Mouse (Mus musculus) urinary bladder, postnatal 0 days (tissue): Measurements from ENCODE around the gene Ankrd17. TPM values are rescaled to one million over a fixed set of nuclear protein-coding genes. Genes with fewer than 3 reads are reported as not detected.

ENCODE experiments used
- polyA plus RNA-seq: library from polyadenylated mRNA; unstranded; fragments of >200 nt; fragmentation: Nextera tagmentation; extraction: Ambion mirVana; gene quantifications from 2 replicates; pipeline ENCODE4 v1.2.1, GENCODE M21; 2015

Ankrd17 gene
- polyA plus RNA-seq, result 11.5 and 13.7 TPM in 2 replicates

DNA sequence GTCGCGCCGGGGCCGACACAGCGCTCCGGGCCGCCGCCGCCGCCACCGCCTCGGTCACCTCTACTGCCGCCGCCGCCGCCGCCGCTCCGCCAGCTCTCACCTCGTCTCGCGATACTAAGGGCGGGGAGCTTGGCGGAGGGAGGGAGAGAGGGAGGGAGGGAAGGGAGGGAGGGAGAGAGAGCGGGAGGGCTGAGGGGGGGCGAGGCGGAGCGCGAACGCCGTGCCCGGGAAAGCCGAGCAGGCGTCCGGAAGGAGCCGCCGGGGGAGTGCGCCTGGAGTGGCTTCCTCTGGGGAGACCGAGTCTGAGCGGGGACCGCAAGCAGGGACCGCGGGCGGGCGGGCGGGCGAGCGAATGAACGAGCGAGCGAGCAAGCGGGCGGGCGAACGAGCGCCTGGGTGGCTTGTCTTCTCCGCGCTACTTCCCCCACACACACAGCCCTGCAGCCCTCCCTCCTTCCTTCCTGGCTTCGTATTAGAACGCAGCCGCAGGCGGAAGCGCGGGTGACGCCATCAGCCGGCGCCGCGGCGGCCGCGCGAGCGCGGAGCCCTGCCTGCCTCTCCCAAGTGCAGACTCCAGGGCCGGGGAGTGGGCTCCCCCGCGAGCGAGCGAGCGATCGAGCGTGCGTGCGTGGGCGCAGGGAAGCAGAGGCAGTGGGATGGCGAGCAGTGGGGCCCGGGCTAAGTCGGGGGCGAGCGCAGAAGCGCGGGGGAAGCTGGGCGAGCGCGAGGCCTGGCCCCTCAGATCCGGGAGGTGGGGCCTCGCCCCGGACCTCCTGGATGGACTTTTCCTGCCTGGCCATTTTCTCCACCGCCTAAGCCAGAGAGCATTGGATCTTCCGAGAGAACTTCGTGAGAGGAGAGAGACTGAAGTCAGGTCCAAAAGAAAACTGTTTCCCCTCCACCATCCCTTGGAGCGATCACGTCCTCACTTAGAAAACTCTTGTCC lies at the start of gene Ankrd17:
TSS of gene Ankrd17 (minus strand) at position 457 of the 946 bp plus-strand sequence.

DNA sequence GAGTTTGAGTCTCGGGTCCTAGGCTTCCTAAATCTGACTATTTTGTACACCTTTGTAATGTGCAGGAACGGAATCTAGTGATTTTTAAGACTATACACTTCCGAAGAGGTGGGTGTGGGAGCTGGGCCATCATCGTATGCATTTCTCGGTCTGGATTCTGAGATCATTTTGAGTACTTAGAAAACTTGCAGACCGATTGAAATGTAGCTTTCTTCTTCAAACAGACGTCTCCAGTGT lies 608 bp upstream of the Ankrd17 start, which contains the start of gene Gm9958:
TSS of gene Gm9958 (plus strand) at position 138 of the 237 bp plus-strand sequence.

DNA sequence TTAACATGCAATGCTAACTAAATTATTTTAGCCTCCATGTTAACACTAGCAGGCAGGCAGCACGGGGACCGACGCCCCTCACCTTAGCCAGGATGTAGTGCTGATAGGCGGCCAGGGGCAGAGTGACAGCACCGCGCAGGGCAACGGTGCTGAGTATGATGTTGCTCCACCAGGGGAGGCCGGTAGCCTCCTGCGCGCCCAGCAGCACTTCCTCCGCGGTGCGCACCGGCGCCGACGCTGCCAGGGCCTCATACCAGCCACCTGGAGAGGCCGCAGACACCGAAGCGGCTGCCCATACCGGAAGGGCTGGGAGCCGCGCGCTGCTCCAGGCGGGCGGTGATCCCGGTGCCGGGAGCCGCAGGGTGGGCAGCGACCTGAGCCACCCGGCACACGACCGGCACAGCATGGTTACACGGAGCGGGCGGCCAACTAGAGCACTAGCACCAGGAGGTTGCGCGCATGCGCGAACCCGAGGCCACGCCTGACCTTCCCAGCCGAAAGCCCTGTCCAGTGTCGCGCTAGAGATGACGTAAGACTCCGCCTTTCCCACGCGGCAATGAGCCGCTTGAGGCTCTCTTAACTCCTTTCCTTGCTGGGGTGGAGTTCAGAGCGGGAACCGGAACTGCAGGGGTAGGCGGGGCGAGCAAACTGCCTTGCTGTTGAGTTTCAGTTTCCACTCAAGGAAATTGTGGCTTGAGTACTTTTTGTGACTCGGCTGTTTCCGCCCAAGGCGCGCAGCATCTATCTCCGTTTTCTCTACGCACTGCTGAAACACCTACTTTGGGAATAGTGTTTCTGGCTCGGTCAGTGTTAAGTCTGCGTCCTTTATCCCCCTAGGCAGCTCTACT lies 142.6 kb downstream of the Ankrd17 start, which contains the start of gene Cox18:
TSS of gene Cox18 (minus strand) at position 468 of the 848 bp plus-strand sequence.

Other genes starting within 250 kb of the Ankrd17 start
- 24.2 and 24.9 TPM in 2 replicates for gene Cox18, start 142.6 kb downstream of the Ankrd17 start, polyA plus RNA-seq
- gene Gm9958, start 627 bp upstream of the Ankrd17 start, polyA plus RNA-seq, result 2.3 and 3.8 TPM in 2 replicates
- gene Alb, start 94.3 kb upstream of the Ankrd17 start, polyA plus RNA-seq, result 4.2 and 17.9 TPM in 2 replicates
- gene Afp, start 124.2 kb upstream of the Ankrd17 start, polyA plus RNA-seq, result 2.2 and 11.1 TPM in 2 replicates
- not detected in 2 replicates for gene Afm, start 152.4 kb upstream of the Ankrd17 start, polyA plus RNA-seq
- gene 5830473C10Rik, start 194.5 kb upstream of the Ankrd17 start, polyA plus RNA-seq, result not detected in 2 replicates